Mouse (Mus musculus) kidney, adult 2 months (tissue): ENCODE results near the gene Qrich2. TPM values are rescaled to one million over a fixed set of nuclear protein-coding genes. Genes with fewer than 3 reads are reported as not detected.
"Not testable (repeated sequence)": the region's sequence is repeated elsewhere in the genome, so short reads cannot be mapped to it uniquely, and the experiment has no call there.

Source experiments
- DNase-seq: peaks from one replicate; pipeline ENCODE4 v3.0.0; 2021
- H3K27ac ChIP-seq: fragments of 200-500 bp; 2 replicates; pipeline ENCODE4 v1.5.1; 2012; ENCODE audit warnings: low read depth, low read length, control low read depth, inconsistent platforms; ENCODE audit not compliant: insufficient read depth
- H3K27me3 ChIP-seq: fragments of 200-500 bp; replicated peaks from 2 replicates; pipeline ENCODE4 v1.6.1; 2012; ENCODE audit warnings: mild to moderate bottlenecking, moderate library complexity, low read length, inconsistent platforms; ENCODE audit not compliant: control insufficient read depth, insufficient read depth
- H3K36me3 ChIP-seq: fragments of 200-500 bp; 2 replicates; pipeline ENCODE4 v1.6.1; 2012; ENCODE audit warnings: mild to moderate bottlenecking, moderate library complexity, low read length, inconsistent platforms; ENCODE audit not compliant: control insufficient read depth, insufficient read depth
- H3K4me1 ChIP-seq: fragments of 200-500 bp; 2 replicates; pipeline ENCODE4 v1.6.1; 2011; ENCODE audit warnings: low read length; ENCODE audit not compliant: control insufficient read depth, insufficient read depth
- H3K4me3 ChIP-seq: fragments of 200-500 bp; 2 replicates; pipeline ENCODE4 v1.5.1; 2011; ENCODE audit warnings: mild to moderate bottlenecking, low read depth, low read length, control low read depth; ENCODE audit not compliant: insufficient read depth
- CTCF ChIP-seq: fragments of 200-500 bp; conservative IDR thresholded peaks from 2 replicates; pipeline ENCODE4 v1.5.1; 2011; ENCODE audit warnings: low read depth, mild to moderate bottlenecking, control low read depth, low read length, moderate library complexity, mixed read lengths; ENCODE audit not compliant: insufficient read depth, insufficient read length
- POLR2A ChIP-seq: fragments of 200-500 bp; IDR thresholded peaks from one replicate; pipeline ENCODE4 v1.6.1; 2011; ENCODE audit warnings: low read depth, low read length, control low read depth
- WGBS: fragments of 180-500 bp; shearing (Covaris S2); methylation state at CpG from one replicate; pipeline ENCODE4 v1.1.7; 2018; 5-methylcytosine and 5-hydroxymethylcytosine counted together
- polyA plus RNA-seq: library from polyadenylated mRNA; depleted of rRNA; stranded (reverse); fragments of >200 nt; gene quantifications from 2 replicates; pipeline ENCODE4 v1.2.3, GENCODE M21; 2012

Qrich2 gene
- polyA plus RNA-seq, 1 experiment = 0.08 TPM

GRCm38 (mm10) chr11:116429862-116430613 lies 36.0 kb downstream of the Qrich2 start:
- Histone ChIP-seq H3K4me3 (no peak overlapping the region), H3K27ac (no peak overlapping the region; the same call in 1 of the 2 replicates), H3K4me1 (peaks cover 20% of the 10 kb centered on the region), H3K36me3 (no peaks in the 10 kb centered on the region), H3K27me3 (no peaks in the 10 kb centered on the region)
- WGBS = 83% methylated on average over 9 of the region's 9 CpGs
- no peak for DNase-seq
- no peak for TF ChIP-seq POLR2A
- TF ChIP-seq CTCF = no peak

DNA sequence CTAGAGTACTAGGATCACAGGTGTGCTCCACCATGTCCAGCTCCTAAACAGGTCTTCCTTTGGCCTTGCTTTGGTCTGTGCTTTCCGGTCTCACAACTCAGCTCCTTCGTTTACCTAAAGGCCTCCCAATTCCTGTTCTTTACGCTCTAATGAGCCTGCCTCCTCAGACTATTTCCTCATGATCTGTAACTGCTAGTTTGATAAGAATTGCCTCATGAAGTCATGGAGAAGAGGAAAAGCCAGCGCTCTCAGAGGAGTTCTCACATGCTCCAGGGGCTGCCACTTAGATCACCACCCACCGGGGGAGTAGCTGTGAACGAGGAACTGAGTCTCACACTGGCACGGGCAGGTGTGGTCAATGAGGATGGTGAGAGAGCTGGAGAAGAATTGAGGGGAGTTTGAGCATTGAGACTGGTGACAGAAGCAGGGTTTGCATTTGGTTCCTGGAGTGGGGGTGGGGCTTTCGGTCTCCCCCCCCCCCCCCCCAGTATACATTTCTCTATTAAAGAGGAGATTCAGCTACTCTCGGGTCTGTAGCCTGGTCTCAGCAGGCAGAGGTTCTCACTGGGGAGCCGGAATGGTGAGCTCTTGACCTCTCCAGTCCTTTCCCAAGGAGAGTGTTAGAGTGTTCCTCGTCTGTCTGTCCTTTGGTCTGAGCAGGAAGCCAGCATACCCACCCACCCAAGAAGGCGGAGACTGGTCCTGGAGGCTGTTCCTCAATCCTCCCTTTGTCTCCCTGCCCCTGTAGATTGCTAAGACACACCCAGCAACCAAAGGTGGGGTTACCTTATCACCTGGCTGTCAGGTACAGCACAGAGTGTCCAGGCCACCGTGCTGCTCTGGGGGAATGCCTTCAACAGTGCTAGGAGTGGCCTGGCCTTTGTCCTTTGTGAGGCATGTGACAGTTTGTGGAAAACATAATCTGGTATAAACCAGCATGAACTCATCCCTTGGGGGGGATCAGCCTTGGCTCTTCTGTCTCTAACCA lies 36.9 kb downstream of the Qrich2 start:
- Histone ChIP-seq H3K27me3 (no peaks in the 10 kb centered on the region), H3K4me3 (no peak overlapping the region), H3K27ac (peak overlapping the region; percentile 34; the same call in 1 of the 2 replicates), H3K36me3 (no peaks in the 10 kb centered on the region), H3K4me1 (peaks cover 19% of the 10 kb centered on the region)
- TF ChIP-seq CTCF = no peak
- no peak for TF ChIP-seq POLR2A
- peak; percentile 46 for DNase-seq
- 40% methylated on average over 13 of the region's 13 CpGs for WGBS

DNA sequence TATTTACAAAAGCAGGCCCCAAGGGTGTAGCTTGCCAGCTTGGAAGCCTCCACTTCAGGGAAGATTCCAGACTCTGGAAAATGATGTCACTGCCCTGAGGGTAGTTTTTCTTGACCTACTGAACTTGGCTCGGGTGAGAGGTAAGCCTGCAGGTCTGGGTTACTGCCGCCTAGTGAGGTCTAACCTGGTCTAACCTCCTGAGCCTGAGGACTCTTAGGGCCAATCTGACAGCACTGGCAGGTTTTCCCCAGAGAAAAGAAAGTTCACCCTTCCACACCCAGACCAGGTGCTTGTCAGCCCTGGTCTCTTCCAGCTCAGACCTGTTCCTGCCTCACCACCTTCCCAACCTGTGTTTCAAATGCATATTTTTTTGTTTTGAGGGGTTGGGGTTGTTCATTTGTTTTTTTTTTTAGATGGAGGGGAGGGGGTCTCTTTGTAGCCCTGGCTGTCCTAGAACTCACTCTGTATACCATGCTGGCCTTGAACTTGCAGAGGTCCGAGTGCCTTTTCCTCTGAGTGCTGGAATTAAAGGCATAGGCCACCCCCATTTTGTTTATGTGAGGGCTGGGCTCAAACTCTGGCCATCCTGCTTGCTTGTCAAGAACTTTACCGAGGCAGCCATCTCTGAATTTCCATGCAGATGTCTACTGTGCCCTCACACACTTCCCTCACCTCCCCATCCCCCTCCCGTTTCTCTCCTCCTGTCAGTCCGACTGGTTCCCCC lies 39.0 kb downstream of the Qrich2 start:
- WGBS = 85% methylated on average over 6 of the region's 6 CpGs
- no peak for DNase-seq
- no peak overlapping the region for H3K27ac ChIP-seq

DNA sequence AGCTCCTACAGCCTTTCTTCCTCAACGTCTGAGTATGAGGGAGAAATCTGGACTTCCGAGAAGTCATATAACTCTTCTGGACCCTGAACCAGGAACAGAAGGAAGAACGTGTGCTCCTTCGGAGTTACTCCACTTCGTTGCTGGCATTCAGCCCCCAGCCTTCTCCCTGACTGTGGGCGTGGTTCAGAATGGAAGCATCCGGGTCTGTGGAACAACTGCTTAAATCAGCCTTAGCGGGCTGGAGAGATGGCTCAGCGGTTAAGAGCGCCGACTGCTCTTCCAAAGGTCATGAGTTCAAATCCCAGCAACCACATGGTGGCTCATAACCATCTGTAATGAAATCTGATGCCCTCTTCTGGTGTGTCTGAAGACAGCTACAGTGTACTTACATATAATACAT lies 39.7 kb downstream of the Qrich2 start:
- 71% methylated on average over 11 of the region's 11 CpGs for WGBS
- not testable (repeated sequence) for H3K27me3 ChIP-seq, H3K4me3 ChIP-seq, DNase-seq, H3K27ac ChIP-seq, H3K36me3 ChIP-seq
- peaks cover 17% of the 10 kb centered on the region for H3K4me1 ChIP-seq

More for the DNA sequence above, 39.0 kb downstream of the Qrich2 start:
- no peaks in the 10 kb centered on the region for H3K36me3 ChIP-seq
- peaks cover 19% of the 10 kb centered on the region for H3K4me1 ChIP-seq
- no peak overlapping the region for H3K4me3 ChIP-seq
- H3K27me3 ChIP-seq = no peaks in the 10 kb centered on the region
- no peak for TF ChIP-seq CTCF
- no peak for TF ChIP-seq POLR2A

GRCm38 (mm10) chr11:116424621-116425407 lies 41.2 kb downstream of the Qrich2 start:
- TF ChIP-seq POLR2A = no peak
- no peak for TF ChIP-seq CTCF
- Histone ChIP-seq H3K27ac (no peak overlapping the region), H3K36me3 (no peaks in the 10 kb centered on the region), H3K4me3 (no peak overlapping the region), H3K27me3 (no peaks in the 10 kb centered on the region), H3K4me1 (peaks cover 12% of the 10 kb centered on the region)
- 63% methylated on average over 8 of the region's 8 CpGs for WGBS
- no peak for DNase-seq

GRCm38 (mm10) chr11:116423782-116424620 lies 42.0 kb downstream of the Qrich2 start:
- TF ChIP-seq POLR2A (no peak), CTCF (no peak)
- Histone ChIP-seq H3K4me3 (no peak overlapping the region), H3K27ac (no peak overlapping the region), H3K27me3 (no peaks in the 10 kb centered on the region), H3K36me3 (no peaks in the 10 kb centered on the region), H3K4me1 (peaks cover 6% of the 10 kb centered on the region; the same call in 1 of the 2 replicates)
- 78% methylated on average over 10 of the region's 10 CpGs for WGBS
- DNase-seq = peak; percentile 33
